8 mouse cellular contexts compared by ENCODE assay signal in genomic region chr1:165764571-165764970, GRCm38 (mm10). TPM values are rescaled to one million over a fixed set of nuclear protein-coding genes. Genes with fewer than 3 reads are reported as not detected.
DNase-seq lines count a peak whose midpoint lies in the region; ATAC-seq and TF ChIP-seq lines count a peak whose summit lies in the region.

No protein-coding gene starts in this region.

- WGBS in kidney, postnatal 0 days, result 54% methylated on average over 9 of the region's 9 CpGs
- 49% methylated on average over 9 of the region's 9 CpGs for WGBS in embryonic facial prominence, embryonic 11.5 days
- WGBS in intestine, embryonic 14.5 days, result 54% methylated on average over 9 of the region's 9 CpGs

- H3K36me3 ChIP-seq in kidney, postnatal 0 days (ENCODE audit: insufficient read depth, low read length), result no peaks in the 10 kb centered on the region
- H3K36me3 ChIP-seq in embryonic facial prominence, embryonic 11.5 days (replicated peaks; ENCODE audit: control insufficient read depth, insufficient read depth, low read depth, low read length), result no peaks in the 10 kb centered on the region
- H3K36me3 ChIP-seq in intestine, embryonic 14.5 days (ENCODE audit: control insufficient read depth, insufficient read depth, low read length), result no peaks in the 10 kb centered on the region
- no peaks in the 10 kb centered on the region for H3K36me3 ChIP-seq in myocyte (ENCODE audit: control insufficient read depth, insufficient read depth)

- no peaks in the 10 kb centered on the region for H3K9me3 ChIP-seq in kidney, postnatal 0 days (replicated peaks; ENCODE audit: low read length)
- no peaks in the 10 kb centered on the region for H3K9me3 ChIP-seq in embryonic facial prominence, embryonic 11.5 days (replicated peaks; ENCODE audit: control insufficient read depth, low read length)
- H3K9me3 ChIP-seq in intestine, embryonic 14.5 days (ENCODE audit: control insufficient read depth, low read length), result no peaks in the 10 kb centered on the region

- peak overlapping the region; percentile 83 for H3K4me3 ChIP-seq in kidney, postnatal 0 days (replicated peaks; ENCODE audit: low read depth, low read length)
- peak overlapping the region; percentile 78 for H3K4me3 ChIP-seq in embryonic facial prominence, embryonic 11.5 days (ENCODE audit: low read depth, low read length)
- H3K4me3 ChIP-seq in intestine, embryonic 14.5 days (ENCODE audit: low read depth, low read length), result peak overlapping the region; percentile 83
- H3K4me3 ChIP-seq in myocyte, result peak overlapping the region; percentile 35

- intact Hi-C loops in left cerebral cortex, postnatal 25 days (cut with DNase I), result no loop called here

- no peak for TF ChIP-seq POLR2A in myocyte (IDR thresholded peaks at IDR 0.05; ENCODE audit: insufficient read length, low read depth)

- no peak overlapping the region for H3ac ChIP-seq in myocyte (ENCODE audit: control insufficient read depth, insufficient read length)

- H3K27ac ChIP-seq in kidney, postnatal 0 days, result no peak overlapping the region
- H3K27ac ChIP-seq in embryonic facial prominence, embryonic 11.5 days (replicated peaks; ENCODE audit: low read depth, low read length), result no peak overlapping the region
- H3K27ac ChIP-seq in intestine, embryonic 14.5 days (ENCODE audit: low read depth), result no peak overlapping the region

- DNase-seq in kidney, postnatal 0 days (ENCODE audit: low spot score), result no peak
- DNase-seq in kidney, postnatal 10 days, result no peak
- DNase-seq in embryonic facial prominence, embryonic 11.5 days (ENCODE audit: low spot score), result no peak
- no peak for DNase-seq in intestine, embryonic 14.5 days (ENCODE audit: low spot score)
- no peak for DNase-seq in left cerebral cortex, postnatal 25 days (ENCODE audit: low spot score in 2 of 2)
- no peak for DNase-seq in cerebellum, adult 11-12 months
- DNase-seq in thymus, postnatal 10 days (ENCODE audit: low spot score in 2 of 2), result no peak

- H3K79me2 ChIP-seq in myocyte (ENCODE audit: control insufficient read depth, insufficient read depth), result no peaks in the 10 kb centered on the region

- ATAC-seq in kidney, postnatal 0 days (replicated peaks; ENCODE audit: low FRiP score, low read depth), result no peak
- ATAC-seq in embryonic facial prominence, embryonic 11.5 days (replicated peaks; ENCODE audit: insufficient number of reproducible peaks, low FRiP score, low TSS enrichment, low read depth), result no peak
- ATAC-seq in intestine, embryonic 14.5 days (replicated peaks; ENCODE audit: low FRiP score, low TSS enrichment, low read depth), result no peak

- peaks cover 8% of the 10 kb centered on the region; the same call in 1 of the 2 replicates for H3K4me1 ChIP-seq in kidney, postnatal 0 days (replicated peaks; ENCODE audit: insufficient read depth, low read length)
- H3K4me1 ChIP-seq in embryonic facial prominence, embryonic 11.5 days (ENCODE audit: control insufficient read depth, insufficient read depth, low read length), result no peaks in the 10 kb centered on the region
- peaks cover 11% of the 10 kb centered on the region for H3K4me1 ChIP-seq in intestine, embryonic 14.5 days (replicated peaks; ENCODE audit: control insufficient read depth, insufficient read depth, low read length)

- H3K9ac ChIP-seq in kidney, postnatal 0 days (ENCODE audit: low read depth, low read length), result no peak overlapping the region
- peak overlapping the region; percentile 71 for H3K9ac ChIP-seq in embryonic facial prominence, embryonic 11.5 days (replicated peaks; ENCODE audit: low read length)
- no peak overlapping the region for H3K9ac ChIP-seq in intestine, embryonic 14.5 days (ENCODE audit: low read length)

- H3K4me2 ChIP-seq in kidney, postnatal 0 days (ENCODE audit: low read length), result peak overlapping the region; percentile 80
- peak overlapping the region; percentile 91 for H3K4me2 ChIP-seq in embryonic facial prominence, embryonic 11.5 days (ENCODE audit: low read depth, low read length)
- H3K4me2 ChIP-seq in intestine, embryonic 14.5 days (ENCODE audit: low read length), result peak overlapping the region; percentile 76
- peak overlapping the region; percentile 85 for H3K4me2 ChIP-seq in myocyte (ENCODE audit: low read depth)

- TF ChIP-seq CTCF in kidney, postnatal 0 days (IDR thresholded peaks at IDR 0.05; ENCODE audit: low read depth), result no peak

- H3K27me3 ChIP-seq in kidney, postnatal 0 days (ENCODE audit: insufficient read depth, low read length), result no peaks in the 10 kb centered on the region
- no peaks in the 10 kb centered on the region for H3K27me3 ChIP-seq in embryonic facial prominence, embryonic 11.5 days (ENCODE audit: control insufficient read depth, insufficient read depth, low read length)
- H3K27me3 ChIP-seq in intestine, embryonic 14.5 days (replicated peaks; ENCODE audit: control insufficient read depth, insufficient read depth, low read length), result no peaks in the 10 kb centered on the region
- no peaks in the 10 kb centered on the region for H3K27me3 ChIP-seq in myocyte (ENCODE audit: control insufficient read depth, insufficient read depth, insufficient read length)

TF ChIP-seq in myocyte, 11 proteins besides CTCF, POLR2A, EP300 and RAD21:
- TF ChIP-seq MAX (IDR thresholded peaks at IDR 0.05; ENCODE audit: low read depth) (no peak), TCF3 (IDR thresholded peaks at IDR 0.05; ENCODE audit: insufficient read length, low read depth) (no peak), MYOG (IDR thresholded peaks at IDR 0.05; ENCODE audit: control insufficient read depth in 1 of 3, insufficient read depth in 1 of 3, insufficient read length in 2 of 3, low read depth in 2 of 3) (no peak), REST (IDR thresholded peaks at IDR 0.05; ENCODE audit: insufficient read depth, insufficient read length) (no peak), TCF12 (IDR thresholded peaks at IDR 0.05; ENCODE audit: insufficient read depth, poor library complexity, severe bottlenecking) (no peak), SRF (IDR thresholded peaks at IDR 0.05; ENCODE audit: control insufficient read depth, insufficient read length, low read depth) (no peak), MYOD1 (IDR thresholded peaks at IDR 0.05; ENCODE audit: control insufficient read depth in 1 of 3, insufficient read length in 2 of 3, low read depth in 2 of 3) (no peak)
TF ChIP-seq in myocyte: peak in this region for 0.

RNA-seq across cellular contexts. Expression of gene Creg1, which starts 1.0 kb away (rescaled TPM):
- 89.9 and 90.2 TPM in 2 replicates for polyA plus RNA-seq in kidney, postnatal 0 days (2015; fragmentation: Nextera tagmentation; extraction: Ambion mirVana)
- 45.8 and 57.2 TPM in 2 replicates for polyA plus RNA-seq in embryonic facial prominence, embryonic 11.5 days (2014; fragmentation: Nextera tagmentation; extraction: Ambion mirVana)
- 78.7 and 81.2 TPM in 2 replicates for polyA plus RNA-seq in intestine, embryonic 14.5 days (2014; fragmentation: Nextera tagmentation; extraction: Ambion mirVana)
- polyA plus RNA-seq in myocyte (2012; fragmentation: generic; extraction: Trizol), result 18.7 TPM
- 10 to 100 TPM; 27.1 to 28.5 TPM for total RNA-seq in left cerebral cortex, postnatal 25 days (2021)

RNA-seq across cellular contexts. Expression of gene Cd247, which starts 23.9 kb away (rescaled TPM):
- polyA plus RNA-seq in kidney, postnatal 0 days (2015; fragmentation: Nextera tagmentation; extraction: Ambion mirVana), result 0.47 and 0.67 TPM in 2 replicates
- 1.2 and 2.2 TPM in 2 replicates for polyA plus RNA-seq in embryonic facial prominence, embryonic 11.5 days (2014; fragmentation: Nextera tagmentation; extraction: Ambion mirVana)
- polyA plus RNA-seq in intestine, embryonic 14.5 days (2014; fragmentation: Nextera tagmentation; extraction: Ambion mirVana), result 0.81 and 1.6 TPM in 2 replicates
- not detected for polyA plus RNA-seq in myocyte (2012; fragmentation: generic; extraction: Trizol)
- total RNA-seq in left cerebral cortex, postnatal 25 days (2021), result not detected

RNA-seq across cellular contexts. Expression of gene Rcsd1, which starts 55.0 kb away (rescaled TPM):
- polyA plus RNA-seq in kidney, postnatal 0 days (2015; fragmentation: Nextera tagmentation; extraction: Ambion mirVana), result 53.7 and 57.5 TPM in 2 replicates
- 7.8 and 8.3 TPM in 2 replicates for polyA plus RNA-seq in embryonic facial prominence, embryonic 11.5 days (2014; fragmentation: Nextera tagmentation; extraction: Ambion mirVana)
- 29.1 and 31.4 TPM in 2 replicates for polyA plus RNA-seq in intestine, embryonic 14.5 days (2014; fragmentation: Nextera tagmentation; extraction: Ambion mirVana)
- polyA plus RNA-seq in myocyte (2012; fragmentation: generic; extraction: Trizol), result 0.04 TPM
- 1 to 10 TPM; 4.9 to 6.0 TPM for total RNA-seq in left cerebral cortex, postnatal 25 days (2021)
